Mouse (Mus musculus) left cerebral cortex, postnatal 10 days (tissue): ENCODE results near the gene Plcb4. TPM values are rescaled to one million over a fixed set of nuclear protein-coding genes. Genes with fewer than 3 reads are reported as not detected.
A peak's percentile ranks its signal among the peaks of the same experiment; 100 is the strongest.

Experiments
- DNase-seq, 2 experiments: peaks; one replicate each; pipeline ENCODE4 v3.0.0; 2021 to 2022; ENCODE audit warnings: low spot score in 2 of 2, mixed read lengths in 1 of 2; ENCODE audit errors: extremely low spot score in 1 of 2
- intact Hi-C: fragments of 180-260 bp; cut with DNase I; formaldehyde crosslinking; loops from one replicate; pipeline ENCODE4 v1.15.1; 2025
- total RNA-seq, 2 experiments: library from RNA; stranded (reverse); gene quantifications; 2 replicates each; pipeline ENCODE4 v1.2.3; 2021

Plcb4 gene
- total RNA-seq, 2 experiments from 2014 or later, result 44.2 to 47.5 TPM

DNA sequence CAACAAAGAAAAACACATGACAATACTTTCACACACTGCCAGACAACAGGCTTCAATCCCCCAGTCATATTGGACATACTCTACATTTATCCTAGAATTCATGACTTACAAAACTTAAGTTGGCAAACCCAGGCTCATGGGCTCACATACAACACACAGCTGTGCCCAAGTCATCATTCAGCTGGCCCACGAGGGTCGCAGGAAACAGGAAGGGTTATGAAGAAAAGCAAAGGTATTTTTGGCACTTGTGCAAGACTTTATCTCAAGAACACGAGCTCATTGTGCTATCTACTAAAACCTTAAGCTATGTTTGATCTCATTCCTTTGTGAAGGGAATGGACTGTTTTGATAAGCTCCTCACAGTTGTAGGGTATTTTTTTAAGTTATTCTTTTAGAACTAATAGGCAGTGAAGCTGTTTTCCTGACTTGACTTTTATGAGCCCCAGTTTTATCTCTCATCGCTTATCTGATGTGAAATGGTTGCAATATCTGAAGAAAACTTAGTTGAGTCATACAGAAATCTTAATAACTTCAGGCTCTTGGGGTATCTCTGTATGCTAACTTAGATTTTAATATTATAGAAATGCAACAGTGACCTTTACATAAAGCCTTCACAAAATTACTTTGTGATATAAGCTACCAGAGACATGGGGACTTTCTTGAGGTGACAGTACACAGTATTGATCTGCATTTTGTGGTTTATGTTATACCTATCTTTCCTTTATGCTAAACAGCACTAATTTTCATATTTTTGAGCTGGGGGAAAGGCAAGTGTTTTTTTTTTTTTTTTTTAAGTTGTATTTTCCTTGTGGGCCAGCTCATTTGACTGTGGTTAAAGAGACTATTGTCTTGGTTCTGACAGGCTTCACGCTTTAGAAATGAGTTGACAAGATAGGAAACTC is 203.9 kb downstream of the Plcb4 start:
- intact Hi-C loops, result no loop called here
- no peak for DNase-seq

- intact Hi-C loops, result no loop called here
Observed at GRCm38 (mm10) chr2:135863391-135864076, 204.7 kb downstream of the Plcb4 start.

DNA sequence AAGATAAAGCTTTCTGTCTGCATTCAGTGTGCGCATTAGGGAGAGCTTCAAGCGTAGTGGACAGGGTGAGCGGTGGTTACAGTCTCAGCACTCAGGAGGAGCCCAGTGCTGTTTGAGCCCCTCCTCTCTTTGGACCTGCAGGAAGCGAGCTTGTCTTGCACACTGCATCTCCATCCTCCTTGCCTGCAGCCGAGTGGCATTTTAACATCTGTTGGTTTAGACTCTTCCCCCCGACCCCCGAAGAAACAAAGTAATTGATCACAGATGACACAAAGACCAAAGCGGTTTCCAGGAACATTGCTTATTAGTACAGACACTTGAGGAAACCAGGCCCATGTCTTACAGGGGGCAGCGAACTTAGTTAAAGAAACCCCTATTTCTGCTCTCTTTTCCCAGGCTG is 207.6 kb downstream of the Plcb4 start:
- DNase-seq, result no peak
- intact Hi-C loops, result no loop called here

More at GRCm38 (mm10) chr2:135863391-135864076, 204.7 kb downstream of the Plcb4 start:
- DNase-seq, result no peak

DNA sequence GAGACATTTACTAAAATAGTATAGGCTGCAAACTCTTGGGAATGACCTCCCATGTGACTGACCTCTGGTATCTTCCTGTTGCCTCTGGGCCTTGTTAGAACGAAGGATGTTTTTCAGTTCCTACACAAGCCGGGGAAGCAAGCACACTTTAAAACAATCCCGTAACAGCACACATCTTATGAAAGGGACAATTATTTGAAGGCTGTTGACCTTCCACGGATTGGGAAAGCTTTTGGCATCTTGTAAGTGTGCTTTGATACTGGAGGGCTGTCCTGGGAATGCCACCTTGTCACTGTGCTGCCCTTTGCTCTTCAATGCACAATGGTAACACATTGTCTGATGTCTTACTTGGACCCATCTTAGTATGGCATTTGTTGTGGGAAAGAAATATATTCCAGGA is 208.0 kb downstream of the Plcb4 start:
- intact Hi-C loops, result no loop called here
- no peak for DNase-seq

GRCm38 (mm10) chr2:135869637-135870036 is 210.8 kb downstream of the Plcb4 start:
- intact Hi-C loops, result no loop called here

GRCm38 (mm10) chr2:135873146-135873545 is 214.3 kb downstream of the Plcb4 start:
- intact Hi-C loops, result no loop called here
- no peak for DNase-seq

More at GRCm38 (mm10) chr2:135869637-135870036, 210.8 kb downstream of the Plcb4 start:
- no peak for DNase-seq

- DNase-seq, result no peak
- intact Hi-C loops, result no loop called here
Observed at GRCm38 (mm10) chr2:135873761-135874160, 214.9 kb downstream of the Plcb4 start.

- intact Hi-C loops, result no loop called here
- DNase-seq, result peak in 1 of 2 experiments; percentile 86
Observed at GRCm38 (mm10) chr2:135875549-135875948, 216.7 kb downstream of the Plcb4 start.

DNA sequence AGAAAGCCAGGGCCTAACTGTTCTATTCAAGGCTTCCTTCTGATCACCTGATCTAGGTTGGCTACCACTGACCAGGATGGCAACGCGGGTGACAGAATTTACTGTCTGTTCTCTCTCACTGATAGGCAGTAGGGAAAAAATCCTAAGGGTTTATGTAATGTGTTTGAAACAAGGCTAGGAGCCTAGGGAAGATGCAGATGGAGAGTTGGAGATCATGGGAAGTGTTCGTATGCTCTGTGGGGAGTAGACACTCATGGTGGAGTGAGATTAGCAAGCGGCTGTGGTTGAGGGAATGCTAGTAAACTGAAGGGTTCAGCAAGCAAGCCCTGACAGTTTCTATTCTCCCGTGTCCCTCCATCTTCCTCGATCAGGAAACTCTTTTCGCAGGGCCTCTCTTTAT is 220.5 kb downstream of the Plcb4 start:
- DNase-seq, result no peak
- intact Hi-C loops, result no loop called here

- no peak for DNase-seq
Observed at GRCm38 (mm10) chr2:135880269-135880760, 221.5 kb downstream of the Plcb4 start.

DNA sequence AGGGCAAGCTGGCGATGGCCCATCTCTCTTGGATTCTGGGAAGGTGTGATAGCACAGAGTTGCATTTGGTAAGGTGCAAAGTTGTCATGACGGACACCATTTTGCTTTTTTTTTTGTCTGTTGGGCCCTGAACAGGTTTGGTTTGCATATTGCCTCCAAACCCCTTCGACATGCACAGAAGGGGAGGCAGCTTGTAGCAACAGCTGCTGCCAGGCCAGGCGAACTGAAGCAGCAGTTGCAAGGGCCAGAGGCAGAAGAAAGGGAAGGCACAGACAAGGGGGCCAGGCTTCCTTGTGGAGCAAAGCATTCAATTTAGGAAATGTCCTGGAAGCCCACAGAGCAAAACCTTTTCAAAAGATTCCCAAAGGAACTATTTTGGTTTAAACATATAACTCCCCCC is 224.5 kb downstream of the Plcb4 start:
- intact Hi-C loops, result no loop called here
- DNase-seq, result no peak

More at GRCm38 (mm10) chr2:135880269-135880760, 221.5 kb downstream of the Plcb4 start:
- intact Hi-C loops, result no loop called here

- intact Hi-C loops, result no loop called here
- no peak for DNase-seq
Observed at GRCm38 (mm10) chr2:135884534-135885180, 225.8 kb downstream of the Plcb4 start.

GRCm38 (mm10) chr2:135885607-135886006 is 226.8 kb downstream of the Plcb4 start:
- intact Hi-C loops, result no loop called here
- peak in 1 of 2 experiments; percentile 46 for DNase-seq

GRCm38 (mm10) chr2:135886081-135886679 is 227.4 kb downstream of the Plcb4 start:
- no peak for DNase-seq
- intact Hi-C loops, result no loop called here

DNA sequence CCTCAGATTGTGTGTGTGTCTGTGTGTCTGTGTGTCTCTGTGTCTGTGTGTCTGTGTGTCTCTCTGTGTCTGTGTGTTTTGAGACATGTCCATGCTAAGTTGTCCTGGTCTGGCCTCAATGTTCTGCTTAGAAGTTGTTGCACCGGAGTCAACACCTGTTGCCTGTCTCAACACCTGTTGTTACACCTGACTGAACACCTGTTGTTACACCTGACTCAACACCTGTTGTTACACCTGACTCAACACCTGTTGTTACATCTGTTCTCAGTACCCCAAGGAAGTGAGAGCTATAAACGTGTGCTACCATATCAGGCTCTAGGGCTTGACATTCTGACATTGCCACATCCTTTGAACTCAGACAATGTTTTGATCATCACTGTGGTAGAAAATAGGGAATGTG is 229.0 kb downstream of the Plcb4 start:
- intact Hi-C loops, result no loop called here
- no peak for DNase-seq

DNA sequence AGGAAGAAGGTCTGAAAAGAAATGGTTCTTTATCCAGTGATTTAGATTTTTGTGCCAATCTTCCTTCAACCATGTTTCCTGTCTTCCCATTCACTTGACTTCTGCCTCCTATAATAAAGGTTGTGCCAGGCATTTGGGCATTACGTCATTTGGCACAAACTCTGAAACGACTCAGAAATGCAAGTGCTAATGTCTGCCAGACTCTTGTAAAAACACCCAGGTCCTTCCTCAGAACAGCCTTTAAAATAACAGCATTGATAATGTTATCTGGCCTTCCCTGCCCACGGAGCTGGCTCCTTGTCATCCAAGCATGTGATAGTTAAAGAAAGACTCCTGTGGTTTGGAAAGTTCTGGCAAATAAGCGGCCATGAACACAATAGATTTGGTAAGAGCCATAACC is 229.4 kb downstream of the Plcb4 start:
- intact Hi-C loops, result no loop called here

DNA sequence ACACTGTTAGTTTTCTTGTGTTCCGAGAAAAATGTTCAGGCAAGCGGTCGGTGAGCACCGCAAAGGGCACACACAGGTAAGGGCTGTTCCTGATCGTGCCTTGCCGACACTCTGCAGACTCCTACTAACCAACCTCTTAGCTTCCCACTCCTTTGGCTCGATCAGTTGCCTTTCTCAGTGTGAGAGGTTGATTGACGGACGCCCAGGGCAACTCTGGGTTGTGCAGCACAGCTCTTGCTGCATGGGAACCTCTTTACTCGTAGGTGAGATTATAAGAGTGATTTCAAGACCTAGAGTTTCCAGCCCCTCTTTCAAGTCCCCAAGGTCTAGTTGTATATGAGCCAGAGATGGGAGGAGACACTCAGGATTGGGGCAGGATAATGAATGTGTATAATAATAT is 230.0 kb downstream of the Plcb4 start:
- intact Hi-C loops, result no loop called here
- no peak for DNase-seq

More for the DNA sequence above, 229.4 kb downstream of the Plcb4 start:
- DNase-seq, result no peak

DNA sequence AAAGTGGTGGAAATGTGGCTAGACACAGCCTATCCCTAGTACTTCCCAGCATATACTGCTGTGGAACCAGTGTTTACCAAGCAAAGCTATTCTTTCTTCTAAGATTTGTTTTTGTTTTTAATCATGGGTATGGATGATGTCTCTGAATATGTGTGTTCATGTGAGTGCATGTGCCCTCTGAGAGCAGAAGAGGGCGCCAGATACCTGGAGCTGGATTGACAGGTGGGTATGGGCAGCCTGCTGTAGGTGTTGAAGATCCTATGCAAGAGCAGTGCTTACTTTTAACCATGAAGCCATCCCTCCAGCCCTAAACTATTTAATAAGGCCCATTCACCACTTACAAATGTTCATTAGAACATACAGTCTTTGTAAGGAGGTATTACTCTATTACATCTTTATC is 231.3 kb downstream of the Plcb4 start:
- DNase-seq, result no peak
- intact Hi-C loops, result no loop called here

DNA sequence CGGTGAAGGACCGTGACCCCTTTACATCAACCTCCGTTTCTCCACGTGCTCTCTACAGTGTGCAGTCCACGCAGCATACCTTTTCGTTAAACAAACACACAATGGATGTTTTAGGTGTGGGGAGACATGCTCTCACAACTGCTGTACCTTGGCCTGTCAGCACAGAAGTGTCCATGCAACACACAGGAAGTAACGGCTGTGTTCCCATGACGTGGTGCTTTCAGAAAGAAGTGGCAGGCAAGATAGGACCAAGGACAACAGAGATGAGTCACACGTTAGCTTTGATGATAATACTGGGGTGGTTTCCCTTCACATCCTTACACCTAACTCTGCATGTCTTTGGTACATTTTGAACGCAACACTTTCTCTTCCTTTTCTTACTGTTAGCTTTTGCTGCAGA is 232.3 kb downstream of the Plcb4 start:
- intact Hi-C loops, result no loop called here

More for the DNA sequence above, 232.3 kb downstream of the Plcb4 start:
- DNase-seq, result no peak
